Mouse (Mus musculus): ENCODE measurements around the gene Afg1l. TPM values are rescaled to one million over a fixed set of nuclear protein-coding genes. Genes with fewer than 3 reads are reported as not detected.

The Afg1l gene
- total RNA-seq, 2 experiments from 2014 or later: 12.6 to 14.4 TPM

- DNase-seq (ENCODE audit: low spot score in 2 of 2): no peak
These were observed 620 bp downstream of the Afg1l start for GRCm38 (mm10) chr10:42477550-42478340.

DNA sequence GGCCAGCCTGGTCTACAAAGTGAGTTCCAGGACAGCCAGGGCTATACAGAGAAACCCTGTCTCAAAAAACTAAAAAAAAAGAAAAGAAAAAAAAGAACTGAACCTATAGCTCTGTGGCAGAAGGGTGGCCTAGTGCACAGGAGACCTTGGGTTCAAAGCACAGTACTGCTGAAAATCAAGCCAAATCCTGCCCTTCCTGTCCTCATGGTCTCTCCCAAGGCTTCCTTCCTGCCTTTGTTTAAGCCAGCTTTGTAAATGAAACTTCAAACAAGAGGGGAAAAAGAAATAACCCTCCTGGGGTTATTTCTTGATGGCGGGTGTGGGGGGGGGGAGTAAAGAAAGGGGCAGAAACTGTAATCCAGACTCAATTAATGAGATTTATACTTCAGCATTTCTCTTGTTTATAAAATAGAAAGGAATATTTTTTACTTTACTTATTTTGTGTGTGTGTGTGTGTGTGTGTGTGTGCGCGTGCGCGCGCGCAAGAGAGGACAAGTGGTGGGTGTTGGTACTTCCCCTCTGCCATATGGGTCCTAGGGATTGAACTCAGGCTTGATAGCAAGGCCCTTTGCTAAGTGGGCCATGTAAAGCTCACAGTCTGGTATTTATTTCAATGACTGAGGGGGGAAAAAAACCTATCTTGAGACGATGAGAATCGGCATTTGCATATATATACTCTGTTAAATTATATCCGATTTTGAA lies 1.4 kb downstream of the Afg1l start:
- DNase-seq (ENCODE audit: low spot score in 2 of 2): no peak

GRCm38 (mm10) chr10:42474946-42475514 lies 3.3 kb downstream of the Afg1l start:
- DNase-seq (ENCODE audit: low spot score in 2 of 2): no peak

DNA sequence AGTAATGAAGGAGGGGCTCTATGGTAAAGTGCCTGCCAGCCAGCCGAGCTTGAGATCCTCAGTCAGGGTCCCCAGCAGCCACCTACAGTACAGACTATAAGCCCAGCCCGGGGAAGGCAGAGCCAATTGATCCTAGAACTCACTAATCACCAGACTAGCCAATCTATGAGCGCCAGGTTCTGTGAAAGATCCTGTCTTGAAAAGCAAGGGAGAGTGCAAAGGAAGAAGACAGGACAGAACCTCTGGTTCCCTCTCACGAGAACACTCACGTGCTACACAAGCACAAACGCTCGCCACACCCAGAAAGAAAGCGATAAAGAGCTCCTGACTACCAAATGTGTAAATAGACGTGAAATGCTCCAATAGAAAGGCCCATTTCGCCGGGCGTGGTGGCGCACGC lies 13.6 kb downstream of the Afg1l start:
- no peak for DNase-seq (ENCODE audit: low spot score in 2 of 2)

- DNase-seq (ENCODE audit: low spot score in 2 of 2): no peak
These were observed 14.1 kb downstream of the Afg1l start for GRCm38 (mm10) chr10:42464224-42464623.

- no peak for DNase-seq (ENCODE audit: low spot score in 2 of 2)
These were observed 20.7 kb downstream of the Afg1l start for GRCm38 (mm10) chr10:42457557-42458191.

DNA sequence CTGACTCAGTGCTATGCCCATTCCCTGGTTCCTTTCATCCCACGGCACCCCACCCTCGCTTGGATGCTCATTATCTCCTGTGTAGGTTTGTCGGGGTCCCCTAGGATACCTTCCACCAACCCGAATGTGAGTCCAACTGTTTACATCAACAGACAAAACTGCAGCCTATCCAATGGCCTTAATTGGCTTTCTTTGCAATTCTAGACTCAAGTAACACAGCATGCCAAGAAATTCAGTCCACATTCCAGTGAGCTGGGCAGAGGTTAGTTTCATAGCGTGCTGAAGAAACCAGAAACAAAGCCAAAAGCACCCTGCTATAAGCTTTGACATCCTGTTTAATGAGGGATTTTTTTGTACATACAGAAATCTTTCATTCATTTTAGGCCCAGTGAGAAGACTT lies 22.4 kb downstream of the Afg1l start:
- DNase-seq (ENCODE audit: low spot score in 2 of 2): no peak

DNA sequence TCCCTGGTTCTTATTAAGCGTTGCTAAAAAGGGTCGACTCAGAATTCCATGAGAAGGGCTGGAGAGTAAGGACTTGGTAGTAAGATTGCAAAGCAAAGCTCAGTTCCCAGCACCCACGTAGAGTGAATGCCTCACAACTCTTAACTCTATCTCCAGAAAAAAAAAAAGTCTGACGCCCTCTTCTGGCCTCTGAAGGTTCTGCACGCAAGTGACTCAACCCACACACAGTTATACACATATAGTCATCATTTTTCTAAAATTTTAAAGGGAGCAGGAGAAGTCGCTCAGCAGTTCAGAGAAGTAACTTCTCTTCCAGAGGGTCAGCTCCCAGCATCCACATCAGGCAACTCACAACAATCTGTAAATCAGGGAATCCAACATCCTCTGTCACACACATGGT lies 23.7 kb downstream of the Afg1l start:
- DNase-seq (ENCODE audit: low spot score in 2 of 2): no peak

DNA sequence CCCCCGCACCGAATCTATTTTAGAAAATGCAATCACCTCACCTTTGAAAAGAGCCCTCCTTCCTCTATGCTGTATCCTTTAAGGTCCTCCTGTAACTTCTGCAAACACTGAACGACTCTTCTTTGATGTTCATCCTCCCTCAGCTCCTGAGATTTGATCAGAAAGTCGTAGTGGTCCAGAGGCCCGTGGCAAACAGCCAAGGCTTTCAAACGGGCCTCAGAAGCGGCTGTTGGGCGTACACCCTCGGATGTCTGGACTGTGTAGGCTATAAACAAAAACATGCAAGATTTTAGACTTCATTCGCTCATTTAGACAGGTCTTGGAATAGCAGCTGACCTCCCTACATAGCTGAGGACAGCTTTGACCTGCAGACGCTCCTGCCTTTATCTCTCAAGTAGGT lies 24.1 kb downstream of the Afg1l start:
- no peak for DNase-seq (ENCODE audit: low spot score in 2 of 2)

GRCm38 (mm10) chr10:42449672-42450071 lies 28.7 kb downstream of the Afg1l start:
- DNase-seq (ENCODE audit: low spot score in 2 of 2): no peak

DNA sequence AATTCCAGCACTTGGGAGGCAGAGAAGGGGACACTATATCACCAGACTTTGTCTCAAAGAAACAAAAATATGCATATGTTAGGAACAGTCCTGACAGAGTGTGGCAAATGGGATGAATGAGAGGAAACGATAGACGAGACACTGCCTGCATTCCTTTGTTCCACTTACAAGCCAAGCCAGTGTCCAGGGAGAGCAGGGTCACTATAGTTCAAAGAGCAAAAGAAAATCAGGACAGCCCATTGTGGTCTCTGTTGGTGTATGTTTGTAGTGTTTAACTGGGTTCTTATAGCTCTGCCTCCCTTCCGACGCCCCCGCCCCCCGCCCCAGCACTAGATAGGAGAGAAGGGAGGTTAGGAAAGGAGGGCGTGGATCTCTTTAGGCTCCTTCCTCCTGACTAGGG lies 30.0 kb downstream of the Afg1l start:
- DNase-seq (ENCODE audit: low spot score in 2 of 2): no peak

DNA sequence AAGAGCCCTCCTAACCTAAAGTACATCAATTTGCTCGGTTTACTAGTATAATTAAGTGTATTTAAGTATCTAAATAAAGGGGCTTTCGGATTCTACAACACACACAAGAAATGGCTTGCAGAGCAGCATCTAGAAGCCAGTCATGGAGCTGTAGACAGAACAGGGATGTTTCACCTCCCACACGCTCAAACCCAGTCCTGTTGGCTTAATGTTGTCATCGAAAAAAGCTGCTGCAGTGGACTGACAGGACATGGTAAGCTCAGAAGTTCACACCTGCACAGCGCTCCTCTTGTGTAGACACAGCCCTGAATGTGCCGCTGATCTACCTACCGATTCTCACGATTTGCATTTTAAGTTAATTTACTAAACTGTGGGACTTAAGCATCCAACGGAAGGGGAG lies 32.2 kb downstream of the Afg1l start:
- no peak for DNase-seq (ENCODE audit: low spot score in 2 of 2)

- DNase-seq (ENCODE audit: low spot score in 2 of 2): no peak
These were observed 41.2 kb downstream of the Afg1l start for GRCm38 (mm10) chr10:42436842-42437805.

DNA sequence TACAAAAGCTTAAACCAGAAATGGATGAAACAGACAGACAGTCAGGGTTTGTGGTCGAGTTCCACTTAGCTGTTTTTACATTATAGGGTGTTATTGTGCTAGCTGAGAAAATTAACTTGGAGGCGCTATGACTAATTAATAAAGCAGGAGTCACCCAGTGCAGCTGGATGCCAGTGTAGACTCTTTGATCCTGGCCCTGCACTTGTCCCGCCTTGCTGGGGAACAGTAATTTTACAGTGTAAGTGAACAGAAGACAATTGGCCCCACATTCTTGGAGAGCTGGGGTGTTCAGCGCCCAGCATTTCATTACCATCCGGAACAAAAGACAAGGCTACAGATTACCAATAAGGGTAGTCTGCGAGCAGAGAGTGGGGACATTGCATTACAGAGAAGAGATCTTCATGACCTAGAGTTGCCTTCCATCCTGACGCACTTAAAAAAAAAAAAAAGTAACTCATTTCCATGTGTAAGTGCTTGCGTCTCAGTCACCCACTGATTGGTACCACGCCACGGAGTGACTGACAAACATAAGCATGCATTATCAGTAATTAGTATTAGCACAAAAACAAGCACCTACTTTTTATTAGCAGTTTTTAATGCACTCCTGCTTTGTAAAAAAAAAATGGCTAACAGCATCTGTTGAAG lies 60.7 kb downstream of the Afg1l start:
- peak in 1 of 2 experiments; percentile 18 for DNase-seq (ENCODE audit: low spot score in 2 of 2)

GRCm38 (mm10) chr10:42415821-42416470 lies 62.4 kb downstream of the Afg1l start:
- peak in 1 of 2 experiments; percentile 53 for DNase-seq (ENCODE audit: low spot score in 2 of 2)

GRCm38 (mm10) chr10:42410748-42411537 lies 67.4 kb downstream of the Afg1l start:
- DNase-seq (ENCODE audit: low spot score in 2 of 2): peak; percentile 33 to 82

GRCm38 (mm10) chr10:42390436-42390835 lies 87.9 kb downstream of the Afg1l start:
- DNase-seq (ENCODE audit: low spot score in 2 of 2): no peak

DNA sequence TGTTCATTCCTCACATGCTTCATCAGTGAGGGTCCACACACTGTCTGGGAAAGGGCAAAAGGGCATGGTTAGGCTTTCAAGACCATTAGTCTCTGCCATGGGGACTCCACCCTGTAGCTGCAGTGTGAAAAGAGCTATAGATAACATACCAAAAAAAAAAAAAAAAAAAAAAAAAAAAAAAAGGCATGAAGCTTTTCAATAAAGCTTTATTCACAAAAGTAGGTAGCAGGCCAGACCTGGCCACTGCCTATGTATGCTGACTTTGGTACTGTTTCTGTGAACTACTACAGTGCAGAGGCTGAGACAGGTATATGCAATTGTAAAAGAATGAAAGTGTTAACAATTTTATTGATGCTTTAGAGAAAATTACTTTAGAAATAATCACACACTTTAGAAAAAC lies 90.2 kb downstream of the Afg1l start:
- no peak for DNase-seq (ENCODE audit: low spot score in 2 of 2)
